Mouse (Mus musculus): ENCODE data around the gene St7.

DNA sequence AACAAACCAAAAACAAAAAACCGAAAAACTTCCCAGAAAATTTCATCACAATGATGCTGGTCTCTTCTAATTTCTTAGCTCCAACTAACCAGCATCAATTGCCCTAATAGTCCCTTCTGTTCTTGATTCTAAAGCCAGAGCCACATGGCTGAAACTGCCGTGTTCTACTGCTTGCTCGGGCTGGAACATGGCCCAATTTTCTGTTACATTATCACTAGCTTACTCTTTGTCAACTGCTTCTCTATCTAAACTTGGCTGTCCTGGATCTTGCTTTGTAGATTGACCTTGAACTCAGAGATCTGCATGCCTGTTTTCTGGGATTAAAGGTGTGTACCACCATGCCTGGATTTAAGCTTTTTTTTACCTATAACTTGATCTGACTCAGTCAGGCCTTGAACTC lies 13.2 kb downstream of the St7 start:
- TF ChIP-seq CTCF (IDR thresholded peaks at IDR 0.05; ENCODE audit: borderline replicate concordance, extremely low read depth, insufficient read depth, insufficient read length) (no peak), POLR2A (IDR thresholded peaks at IDR 0.05; ENCODE audit: borderline replicate concordance, extremely low read depth, insufficient read depth, insufficient read length, poor library complexity, severe bottlenecking) (no peak)
